Mouse (Mus musculus): ENCODE measurements at regions not wholly inside any gene's neighbourhood (a gene's known extent, or its start where the extent isn't known, plus 50 kb on each side); places are given as distances from the start of the nearest gene placed in this dataset.

- TF ChIP-seq CTCF (IDR thresholded peaks at IDR 0.05; ENCODE audit: low read depth) (no peak), EP300 (optimal IDR thresholded peaks at IDR 0.05) (no peak)
Observed at GRCm38 (mm10) chr2:124792633-124793036, 275.3 kb upstream of the Slc24a5 start.
